Mouse (Mus musculus): Measurements from ENCODE around the gene Ap1s1.

- TF ChIP-seq CTCF (IDR thresholded peaks at IDR 0.05; ENCODE audit: insufficient read depth, low read length) = no peak
- TF ChIP-seq POLR2A (IDR thresholded peaks at IDR 0.05; ENCODE audit: borderline replicate concordance, extremely low read depth, low read depth, low read length) = no peak
These were observed 32.1 kb upstream of the Ap1s1 start for GRCm38 (mm10) chr5:137078041-137078440.

All from lung, adult 2 months (tissue).